Mouse (Mus musculus): Measurements from ENCODE around the gene Ell2. TPM values are rescaled to one million over a fixed set of nuclear protein-coding genes. Genes with fewer than 3 reads are reported as not detected.

The Ell2 gene
- 4.1 and 4.6 TPM in 2 replicates for polyA plus RNA-seq (2012; rRNA removed)

DNA sequence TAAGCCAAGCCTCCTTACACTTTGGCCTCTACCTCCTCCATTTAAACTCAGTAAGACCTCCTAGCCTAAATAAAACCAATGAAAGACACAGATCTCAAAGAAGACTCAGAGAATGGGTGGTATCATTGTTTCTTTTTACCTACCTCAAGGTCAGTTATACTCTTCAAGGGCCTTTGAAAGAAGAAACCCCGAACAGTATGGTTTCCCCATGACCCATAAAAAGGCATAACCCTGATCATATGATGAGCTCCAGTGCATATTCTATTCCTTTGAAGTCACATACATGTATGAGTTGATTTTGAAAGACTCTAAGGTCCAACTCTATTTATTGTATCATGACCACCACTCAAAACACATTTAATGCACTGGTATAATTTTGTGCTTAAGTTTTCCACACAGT lies at the start of gene Ell2:
Gene Ell2, plus strand, starts transcription at position 301 of the 400 bp plus-strand sequence.
- DNase-seq (ENCODE audit: low read depth in 1 of 2, low spot score in 2 of 2) = no peak
- TF ChIP-seq CTCF (IDR thresholded peaks at IDR 0.05; ENCODE audit: extremely low read depth, insufficient read depth, insufficient read length, insufficient replicate concordance) (no peak), POLR2A (IDR thresholded peaks at IDR 0.05; ENCODE audit: low read depth, low read length) (no peak)
- Histone ChIP-seq H3K4me3 (ENCODE audit: extremely low read depth, insufficient read depth, insufficient read length) (peak within 1 kb of the TSS; percentile 73), H3K27me3 (ENCODE audit: control insufficient read depth, insufficient read depth, low read length) (no peaks in the 10 kb centered on the region), H3K4me1 (ENCODE audit: control insufficient read depth, insufficient read depth, insufficient read length) (peaks cover 3% of the 10 kb centered on the region; the same call in 1 of the 2 replicates), H3K36me3 (ENCODE audit: control insufficient read depth, insufficient read depth, low read length) (no peaks in the 10 kb centered on the region), H3K27ac (ENCODE audit: insufficient read depth, low read length) (peak within 1 kb of the TSS; percentile 71)
- WGBS = 94% methylated on average over 1 of the region's 1 CpGs

DNA sequence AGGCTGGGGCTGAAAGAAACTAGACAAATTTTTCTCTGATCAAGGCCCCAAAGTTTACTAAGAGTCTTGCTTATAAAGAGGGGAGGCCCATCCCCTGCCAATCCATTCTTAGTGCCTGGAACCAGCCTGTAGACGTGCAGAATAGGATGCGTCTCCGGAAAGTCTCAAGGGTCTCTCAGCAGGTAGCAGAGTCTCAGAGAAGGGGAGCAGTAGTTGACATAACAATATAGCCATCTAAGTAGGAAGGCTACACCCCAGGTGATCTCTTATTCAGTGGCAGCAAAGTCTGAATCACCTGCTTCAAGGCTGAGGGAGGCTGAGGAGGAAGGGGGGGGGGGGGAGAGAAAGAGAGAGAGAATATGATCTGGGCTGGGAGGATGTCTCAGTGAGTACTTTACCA lies 21.1 kb upstream of the Ell2 start:
- TF ChIP-seq CTCF (IDR thresholded peaks at IDR 0.05; ENCODE audit: extremely low read depth, insufficient read depth, insufficient read length, insufficient replicate concordance) = no peak
- no peak for TF ChIP-seq POLR2A (IDR thresholded peaks at IDR 0.05; ENCODE audit: low read depth, low read length)
- DNase-seq (ENCODE audit: low read depth in 1 of 2, low spot score in 2 of 2) = no peak
- no peak overlapping the region for H3K4me3 ChIP-seq (ENCODE audit: extremely low read depth, insufficient read depth, insufficient read length)
- H3K36me3 ChIP-seq (ENCODE audit: control insufficient read depth, insufficient read depth, low read length) = no peaks in the 10 kb centered on the region
- H3K4me1 ChIP-seq (ENCODE audit: control insufficient read depth, insufficient read depth, insufficient read length) = no peaks in the 10 kb centered on the region
- H3K27me3 ChIP-seq (ENCODE audit: control insufficient read depth, insufficient read depth, low read length) = no peaks in the 10 kb centered on the region
- 91% methylated on average over 3 of the region's 3 CpGs for WGBS
- H3K27ac ChIP-seq (ENCODE audit: insufficient read depth, low read length) = no peak overlapping the region

GRCm38 (mm10) chr13:75686995-75687394 lies 19.6 kb upstream of the Ell2 start:
- Histone ChIP-seq H3K27ac (ENCODE audit: insufficient read depth, low read length) (no peak overlapping the region), H3K4me3 (ENCODE audit: extremely low read depth, insufficient read depth, insufficient read length) (no peak overlapping the region), H3K36me3 (ENCODE audit: control insufficient read depth, insufficient read depth, low read length) (no peaks in the 10 kb centered on the region), H3K4me1 (ENCODE audit: control insufficient read depth, insufficient read depth, insufficient read length) (no peaks in the 10 kb centered on the region; the same call in none of the 2 replicates), H3K27me3 (ENCODE audit: control insufficient read depth, insufficient read depth, low read length) (no peaks in the 10 kb centered on the region)
- DNase-seq (ENCODE audit: low read depth in 1 of 2, low spot score in 2 of 2) = no peak
- no peak for TF ChIP-seq CTCF (IDR thresholded peaks at IDR 0.05; ENCODE audit: extremely low read depth, insufficient read depth, insufficient read length, insufficient replicate concordance)
- no peak for TF ChIP-seq POLR2A (IDR thresholded peaks at IDR 0.05; ENCODE audit: low read depth, low read length)
- 84% methylated on average over 4 of the region's 4 CpGs for WGBS

- H3K4me3 ChIP-seq (ENCODE audit: extremely low read depth, insufficient read depth, insufficient read length) = no peak overlapping the region
- TF ChIP-seq CTCF (IDR thresholded peaks at IDR 0.05; ENCODE audit: extremely low read depth, insufficient read depth, insufficient read length, insufficient replicate concordance) = no peak
- no peak for TF ChIP-seq POLR2A (IDR thresholded peaks at IDR 0.05; ENCODE audit: low read depth, low read length)
- no peak overlapping the region for H3K27ac ChIP-seq (ENCODE audit: insufficient read depth, low read length)
- no peaks in the 10 kb centered on the region for H3K27me3 ChIP-seq (ENCODE audit: control insufficient read depth, insufficient read depth, low read length)
- peak in 1 of 2 experiments; percentile 34 for DNase-seq (ENCODE audit: low read depth in 1 of 2, low spot score in 2 of 2)
- peaks cover 4% of the 10 kb centered on the region for H3K4me1 ChIP-seq (ENCODE audit: control insufficient read depth, insufficient read depth, insufficient read length)
- no peaks in the 10 kb centered on the region for H3K36me3 ChIP-seq (ENCODE audit: control insufficient read depth, insufficient read depth, low read length)
Measured at GRCm38 (mm10) chr13:75691625-75692024, 14.9 kb upstream of the Ell2 start.

- TF ChIP-seq CTCF (IDR thresholded peaks at IDR 0.05; ENCODE audit: extremely low read depth, insufficient read depth, insufficient read length, insufficient replicate concordance) (no peak), POLR2A (IDR thresholded peaks at IDR 0.05; ENCODE audit: low read depth, low read length) (no peak)
- no peak overlapping the region for H3K27ac ChIP-seq (ENCODE audit: insufficient read depth, low read length)
- DNase-seq (ENCODE audit: low read depth in 1 of 2, low spot score in 2 of 2) = no peak
- no peak overlapping the region for H3K4me3 ChIP-seq (ENCODE audit: extremely low read depth, insufficient read depth, insufficient read length)
- peaks cover 4% of the 10 kb centered on the region for H3K4me1 ChIP-seq (ENCODE audit: control insufficient read depth, insufficient read depth, insufficient read length)
- H3K27me3 ChIP-seq (ENCODE audit: control insufficient read depth, insufficient read depth, low read length) = no peaks in the 10 kb centered on the region
- no peaks in the 10 kb centered on the region for H3K36me3 ChIP-seq (ENCODE audit: control insufficient read depth, insufficient read depth, low read length)
Measured at GRCm38 (mm10) chr13:75693081-75693480, 13.5 kb upstream of the Ell2 start.

DNA sequence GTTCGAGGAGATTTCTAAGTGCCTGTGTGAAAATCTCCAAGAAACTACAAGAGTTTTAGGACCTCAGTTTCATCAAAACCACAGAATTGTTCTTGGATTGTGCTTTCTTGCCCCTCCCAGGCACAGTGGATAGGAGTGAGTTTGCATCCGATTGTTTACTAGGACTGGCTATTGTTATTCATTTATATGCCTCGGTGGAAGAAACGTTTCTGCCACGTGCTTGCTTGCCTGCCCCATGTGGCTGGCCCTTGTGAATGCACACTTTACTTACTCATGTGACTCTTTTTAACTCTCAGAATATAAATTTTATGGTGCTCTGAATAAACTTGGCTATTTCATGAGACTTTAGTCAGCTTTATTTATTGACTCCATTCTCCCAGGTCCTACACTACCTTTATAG lies 3.7 kb upstream of the Ell2 start:
- WGBS = 73% methylated on average over 5 of the region's 5 CpGs

GRCm38 (mm10) chr13:75706882-75707816 lies 592 bp downstream of the Ell2 start:
- peak; percentile 93 to 95 for DNase-seq (ENCODE audit: low read depth in 1 of 2, low spot score in 2 of 2)
- WGBS = 7% methylated on average over 58 of the region's 64 CpGs

More for the DNA sequence above, 3.7 kb upstream of the Ell2 start:
- H3K27me3 ChIP-seq (ENCODE audit: control insufficient read depth, insufficient read depth, low read length) = no peaks in the 10 kb centered on the region
- H3K4me3 ChIP-seq (ENCODE audit: extremely low read depth, insufficient read depth, insufficient read length) = no peak overlapping the region
- no peak for TF ChIP-seq CTCF (IDR thresholded peaks at IDR 0.05; ENCODE audit: extremely low read depth, insufficient read depth, insufficient read length, insufficient replicate concordance)
- TF ChIP-seq POLR2A (IDR thresholded peaks at IDR 0.05; ENCODE audit: low read depth, low read length) = no peak
- no peak for DNase-seq (ENCODE audit: low read depth in 1 of 2, low spot score in 2 of 2)
- H3K27ac ChIP-seq (ENCODE audit: insufficient read depth, low read length) = no peak overlapping the region
- no peaks in the 10 kb centered on the region for H3K4me1 ChIP-seq (ENCODE audit: control insufficient read depth, insufficient read depth, insufficient read length)
- no peaks in the 10 kb centered on the region for H3K36me3 ChIP-seq (ENCODE audit: control insufficient read depth, insufficient read depth, low read length)

More at GRCm38 (mm10) chr13:75706882-75707816, 592 bp downstream of the Ell2 start:
- Histone ChIP-seq H3K4me1 (ENCODE audit: control insufficient read depth, insufficient read depth, insufficient read length) (peaks cover 3% of the 10 kb centered on the region; the same call in 1 of the 2 replicates), H3K27me3 (ENCODE audit: control insufficient read depth, insufficient read depth, low read length) (no peaks in the 10 kb centered on the region), H3K4me3 (ENCODE audit: extremely low read depth, insufficient read depth, insufficient read length) (peak overlapping the region; percentile 73), H3K36me3 (ENCODE audit: control insufficient read depth, insufficient read depth, low read length) (no peaks in the 10 kb centered on the region), H3K27ac (ENCODE audit: insufficient read depth, low read length) (peak overlapping the region; percentile 71)
- TF ChIP-seq CTCF (IDR thresholded peaks at IDR 0.05; ENCODE audit: extremely low read depth, insufficient read depth, insufficient read length, insufficient replicate concordance) (no peak), POLR2A (IDR thresholded peaks at IDR 0.05; ENCODE audit: low read depth, low read length) (peak; percentile 80)
